Mouse (Mus musculus) ES-Bruce4 (cell line): ENCODE data around the gene Hmgb2. TPM values are rescaled to one million over a fixed set of nuclear protein-coding genes. Genes with fewer than 3 reads are reported as not detected.

Experiments
- H3K27ac ChIP-seq: 2 replicates; pipeline ENCODE4 v1.5.1; 2012; ENCODE audit warnings: low read length, inconsistent platforms; ENCODE audit not compliant: insufficient read depth
- H3K27me3 ChIP-seq: 2 replicates; pipeline ENCODE4 v1.6.1; 2012; ENCODE audit warnings: mild to moderate bottlenecking, low read length, inconsistent platforms; ENCODE audit not compliant: control insufficient read depth, poor library complexity, insufficient read depth, severe bottlenecking
- H3K36me3 ChIP-seq: 2 replicates; pipeline ENCODE4 v1.6.1; 2012; ENCODE audit warnings: inconsistent platforms, mild to moderate bottlenecking, low read length, moderate library complexity; ENCODE audit not compliant: control insufficient read depth, poor library complexity, insufficient read depth, severe bottlenecking
- H3K4me1 ChIP-seq: one replicate; pipeline ENCODE4 v1.8.1; 2011; ENCODE audit warnings: low read length; ENCODE audit not compliant: control insufficient read depth, insufficient read depth
- H3K4me3 ChIP-seq: 2 replicates; pipeline ENCODE4 v1.5.1; 2011; ENCODE audit warnings: low read depth, mild to moderate bottlenecking, low read length
- H3K9ac ChIP-seq: 2 replicates; pipeline ENCODE4 v1.6.1; 2012; ENCODE audit warnings: low read depth, mild to moderate bottlenecking, inconsistent platforms; ENCODE audit not compliant: poor library complexity, severe bottlenecking
- H3K9me3 ChIP-seq: replicated peaks from 2 replicates; pipeline ENCODE4 v1.6.1; 2012; ENCODE audit warnings: mild to moderate bottlenecking, low read length, inconsistent platforms; ENCODE audit not compliant: control insufficient read depth, poor library complexity, insufficient read depth, severe bottlenecking
- CTCF ChIP-seq: IDR thresholded peaks from one replicate; pipeline ENCODE4 v1.8.1; 2011; ENCODE audit warnings: low read depth, low read length
- EP300 ChIP-seq: IDR thresholded peaks from 2 replicates; pipeline ENCODE4 v1.6.1; 2011; ENCODE audit warnings: low read depth, low read length; ENCODE audit not compliant: insufficient read depth
- POLR2A ChIP-seq: IDR thresholded peaks from one replicate; pipeline ENCODE4 v1.8.1; 2011; ENCODE audit warnings: low read length; ENCODE audit not compliant: insufficient read depth
- polyA plus RNA-seq: library from polyadenylated mRNA; stranded (reverse); fragments of >200 nt; gene quantifications from 2 replicates; pipeline ENCODE4 v1.2.4, GENCODE M21; 2011; ENCODE audit warnings: low read depth; ENCODE audit not compliant: missing spikeins, insufficient read depth, insufficient read length

Gene Hmgb2
- polyA plus RNA-seq, 1 experiment = 235 TPM

DNA sequence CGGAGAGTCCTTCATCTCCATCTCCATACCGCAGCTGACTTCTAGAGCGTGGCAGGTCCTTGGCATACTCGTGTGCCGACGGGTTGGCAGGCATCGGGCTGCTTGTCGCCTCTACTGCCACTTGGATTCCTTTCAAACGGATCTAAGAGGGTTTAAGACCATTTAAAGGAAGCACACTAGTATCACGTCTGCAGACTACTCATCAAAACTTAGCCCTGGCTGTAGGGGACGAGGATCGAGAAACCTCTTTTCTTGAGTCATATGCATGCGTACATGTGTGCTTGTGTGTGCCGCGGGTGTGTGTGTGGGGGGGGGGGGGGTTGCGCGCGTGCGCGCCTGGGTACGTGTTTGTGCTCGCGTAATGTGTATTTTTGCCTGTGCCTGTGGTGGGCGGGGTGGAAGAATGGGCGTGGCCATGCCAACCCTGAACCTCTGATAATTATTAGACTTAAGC is 23.4 kb upstream of the Hmgb2 start:
- no peaks in the 10 kb centered on the region for H3K4me1 ChIP-seq
- H3K27me3 ChIP-seq = no peaks in the 10 kb centered on the region
- peak overlapping the region; percentile 98 for H3K4me3 ChIP-seq
- peak overlapping the region; percentile 92 for H3K9ac ChIP-seq
- peaks cover 22% of the 10 kb centered on the region for H3K36me3 ChIP-seq
- H3K9me3 ChIP-seq = no peaks in the 10 kb centered on the region
- peak overlapping the region; percentile 90 for H3K27ac ChIP-seq
- TF ChIP-seq CTCF = no peak
- no peak for TF ChIP-seq POLR2A
- TF ChIP-seq EP300 = no peak

DNA sequence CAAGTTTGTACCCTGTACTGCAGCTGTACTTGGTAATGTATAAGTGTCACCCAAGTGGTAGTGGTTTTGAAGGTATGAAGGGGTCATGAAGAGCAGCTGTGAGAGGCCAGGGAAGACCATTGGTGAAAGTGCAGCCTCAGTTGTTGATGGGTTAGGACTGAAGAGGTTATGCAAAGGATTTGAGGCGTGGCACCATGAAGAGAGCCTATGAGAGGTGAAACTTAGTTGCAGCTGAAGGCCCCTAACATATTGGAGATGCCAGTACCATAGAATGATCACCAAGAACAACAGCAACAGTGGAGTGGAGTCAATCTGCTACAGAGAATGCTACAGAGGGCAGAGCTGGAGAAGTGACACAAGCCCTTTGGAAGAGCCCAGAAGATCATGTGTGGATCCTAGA is 22.3 kb upstream of the Hmgb2 start:
- Histone ChIP-seq H3K4me1 (peaks cover 2% of the 10 kb centered on the region), H3K27ac (peak overlapping the region; percentile 100), H3K9ac (peak overlapping the region; percentile 92), H3K27me3 (no peaks in the 10 kb centered on the region), H3K36me3 (peaks cover 26% of the 10 kb centered on the region), H3K9me3 (no peaks in the 10 kb centered on the region), H3K4me3 (peak overlapping the region; percentile 30; the same call in 1 of the 2 replicates)
- no peak for TF ChIP-seq CTCF
- no peak for TF ChIP-seq POLR2A
- no peak for TF ChIP-seq EP300

DNA sequence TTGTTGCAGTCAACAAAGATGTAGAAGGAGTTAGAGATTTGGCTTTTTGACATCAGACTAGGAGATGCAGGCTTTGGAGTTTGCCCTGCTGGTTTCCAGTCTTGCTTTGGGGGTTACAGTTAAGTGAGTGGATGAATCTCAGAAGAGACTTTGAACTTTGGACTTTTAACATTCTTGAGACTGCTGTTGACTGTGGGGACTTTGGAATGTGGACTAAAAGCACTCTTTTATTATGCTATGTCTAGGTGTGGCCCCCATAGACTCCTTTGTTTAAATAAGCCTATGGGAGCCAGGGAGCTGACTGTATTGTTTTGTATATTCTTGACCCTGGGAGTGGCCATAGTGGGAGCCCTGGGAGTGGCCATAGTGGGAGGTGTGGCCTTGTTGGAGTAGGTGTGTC is 21.8 kb upstream of the Hmgb2 start:
- Histone ChIP-seq H3K4me1 (peaks cover 2% of the 10 kb centered on the region), H3K27ac (peak overlapping the region; percentile 100), H3K9ac (peak overlapping the region; percentile 92), H3K27me3 (no peaks in the 10 kb centered on the region), H3K9me3 (no peaks in the 10 kb centered on the region), H3K4me3 (no peak overlapping the region; the same call in 1 of the 2 replicates), H3K36me3 (peaks cover 27% of the 10 kb centered on the region)
- TF ChIP-seq POLR2A = no peak
- 0 out of 2 replicates have a peak, but pooled peaks have one; percentile 44 for TF ChIP-seq EP300

DNA sequence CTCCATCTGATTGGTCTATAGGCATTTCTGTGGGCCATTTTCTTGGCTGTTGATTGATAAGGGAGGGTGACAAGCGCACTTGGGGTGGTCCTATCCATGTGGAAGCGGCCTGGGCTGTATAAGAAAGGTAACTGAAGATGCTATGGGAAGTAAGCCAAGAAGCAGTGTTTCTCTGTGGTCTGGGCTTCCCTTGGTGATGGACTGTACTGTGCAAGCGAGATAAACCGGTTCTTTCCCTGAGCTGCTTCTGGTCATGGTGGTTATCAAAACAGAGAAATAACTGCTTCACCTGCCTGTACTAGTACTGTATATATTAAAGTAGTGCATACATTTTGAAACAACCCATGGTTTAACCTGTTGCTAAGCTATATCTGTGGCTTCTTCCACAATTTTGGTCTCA is 19.8 kb upstream of the Hmgb2 start:
- Histone ChIP-seq H3K9ac (no peak overlapping the region), H3K27me3 (no peaks in the 10 kb centered on the region), H3K4me1 (peaks cover 2% of the 10 kb centered on the region), H3K9me3 (no peaks in the 10 kb centered on the region), H3K4me3 (0 out of 2 replicates have a peak overlapping the region, but pooled peaks have one; percentile 15), H3K36me3 (peaks cover 25% of the 10 kb centered on the region), H3K27ac (peak overlapping the region; percentile 60)
- TF ChIP-seq CTCF (no peak), POLR2A (no peak), EP300 (no peak)

DNA sequence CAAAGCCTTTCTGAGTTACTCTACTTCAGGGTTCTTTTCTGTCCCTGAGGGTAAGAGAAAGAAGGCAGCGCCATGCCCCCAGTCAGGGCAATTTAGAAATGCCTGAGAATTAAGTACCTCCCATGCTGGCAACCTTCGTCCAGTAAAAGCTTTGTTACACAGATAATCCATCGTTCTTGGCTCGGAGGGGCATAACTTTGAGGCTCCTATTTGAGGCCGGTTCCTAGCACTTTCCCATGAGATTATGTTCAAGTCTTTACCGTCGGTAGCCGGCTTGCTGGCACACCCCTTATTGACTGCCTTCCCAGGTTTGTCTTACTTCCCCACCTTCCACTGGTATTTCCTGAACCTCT is 13.2 kb upstream of the Hmgb2 start:
- Histone ChIP-seq H3K9ac (peak overlapping the region; percentile 29), H3K4me3 (no peak overlapping the region), H3K9me3 (no peaks in the 10 kb centered on the region), H3K36me3 (peaks cover 18% of the 10 kb centered on the region), H3K27me3 (no peaks in the 10 kb centered on the region), H3K4me1 (peaks cover 2% of the 10 kb centered on the region), H3K27ac (peak overlapping the region; percentile 84)
- no peak for TF ChIP-seq CTCF
- no peak for TF ChIP-seq EP300
- TF ChIP-seq POLR2A = no peak

DNA sequence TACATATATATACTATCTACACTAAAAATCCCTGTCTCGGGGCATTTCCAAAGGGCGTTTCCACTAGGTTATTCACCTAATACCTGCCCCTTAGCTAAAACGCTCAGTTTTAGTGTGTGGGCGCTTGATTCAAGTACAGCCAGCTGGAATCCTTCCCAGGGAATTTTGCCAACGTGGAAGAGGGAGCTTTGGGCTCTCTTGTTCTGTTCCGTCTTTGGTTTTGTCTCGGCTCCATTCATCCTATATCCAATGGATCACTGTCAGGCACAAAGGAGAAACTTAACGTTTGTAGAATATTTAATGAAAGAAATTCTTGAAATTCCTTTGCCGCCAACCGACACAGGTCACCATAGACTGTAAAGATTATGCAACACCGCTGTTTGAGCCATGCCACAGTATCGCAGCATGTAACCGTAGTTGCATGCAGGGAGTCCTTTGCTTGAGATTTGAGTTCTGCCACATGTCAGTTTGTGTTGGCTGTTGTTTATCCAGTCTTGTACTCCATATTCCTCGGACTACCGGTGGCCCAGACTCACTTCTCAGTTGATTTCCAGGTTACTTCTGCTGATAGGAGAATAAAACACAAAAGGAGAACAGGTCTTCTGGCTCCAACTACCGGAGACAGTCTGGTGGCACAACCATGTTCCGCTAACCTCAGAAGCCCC is 12.7 kb upstream of the Hmgb2 start:
- no peaks in the 10 kb centered on the region for H3K27me3 ChIP-seq
- H3K27ac ChIP-seq = peak overlapping the region; percentile 84
- H3K36me3 ChIP-seq = peaks cover 14% of the 10 kb centered on the region
- H3K9me3 ChIP-seq = peaks cover 3% of the 10 kb centered on the region; the same call in 1 of the 2 replicates
- peak overlapping the region; percentile 50 for H3K4me3 ChIP-seq
- H3K4me1 ChIP-seq = no peaks in the 10 kb centered on the region
- TF ChIP-seq POLR2A = no peak
- TF ChIP-seq EP300 = no peak
- no peak for TF ChIP-seq CTCF
- peak overlapping the region; percentile 29 for H3K9ac ChIP-seq
